Mouse (Mus musculus): ENCODE results near the gene Gm21976.

GRCm38 (mm10) chr13:98291712-98292111 is 12.0 kb downstream of the Gm21976 start:
- TF ChIP-seq POLR2A (IDR thresholded peaks at IDR 0.05; ENCODE audit: control insufficient read depth, low read depth, low read length) (no peak), CTCF (IDR thresholded peaks at IDR 0.05; ENCODE audit: control insufficient read depth, insufficient read depth, insufficient replicate concordance, low read depth, low read length) (no peak)
